In the genomic region with DNA sequence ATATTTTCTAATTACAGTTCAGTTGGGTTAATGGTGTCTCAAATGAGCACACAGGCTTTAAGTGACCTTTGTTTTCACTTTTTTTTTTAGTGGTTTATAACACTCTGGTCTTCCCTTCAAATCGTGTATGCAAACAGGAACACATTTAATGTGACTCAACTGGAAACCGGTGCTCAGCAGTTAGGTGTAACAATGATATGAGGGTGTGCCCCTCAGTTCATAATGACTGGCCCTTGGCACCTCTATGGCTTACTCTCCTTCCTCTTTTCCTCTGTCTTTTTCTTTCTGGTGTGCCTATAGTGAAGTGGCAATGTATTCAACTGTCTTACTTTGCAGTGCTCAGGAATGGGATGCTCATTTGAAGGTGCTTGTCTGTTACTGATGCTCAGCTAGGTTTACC, we compare ENCODE assay signal across 18 mouse cellular contexts. TPM values are rescaled to one million over a fixed set of nuclear protein-coding genes. Genes with fewer than 3 reads are reported as not detected.
"Had no signal": no experiment of that assay in that cellular context is flagged by ENCODE, and none has a peak within 500 bp of the region (broad histone marks: within the 10 kb centered on the region; RNA-seq: fewer than 3 reads in every experiment).

No protein-coding gene starts in this region.

- H3K27me3 ChIP-seq: lung, embryonic 15.5 days; megakaryocyte, embryonic 14.5 days; midbrain, embryonic 13.5 days; midbrain, embryonic 15.5 days; neural tube, embryonic 12.5 days; stomach, embryonic 15.5 days had no signal

- H3K4me3 ChIP-seq: lung, embryonic 15.5 days; megakaryocyte, embryonic 14.5 days; midbrain, embryonic 13.5 days; midbrain, embryonic 15.5 days; neural tube, embryonic 12.5 days; stomach, embryonic 15.5 days had no signal

- DNase-seq: lung, adult 18-20 months; lung, postnatal 14 days; lung, postnatal 36 days; retina, postnatal 1 day; right cerebral cortex, postnatal 14 days; thymus, adult 2 months; thymus, postnatal 25 days had no signal

- H3K9ac ChIP-seq: liver, embryonic 14.5 days; lung, embryonic 15.5 days; midbrain, embryonic 13.5 days; midbrain, embryonic 15.5 days; neural tube, embryonic 12.5 days; stomach, embryonic 15.5 days had no signal

- H3K27ac ChIP-seq: liver, embryonic 14.5 days; lung, embryonic 15.5 days; macrophage; midbrain, embryonic 13.5 days; midbrain, embryonic 15.5 days; neural tube, embryonic 12.5 days; stomach, embryonic 15.5 days; stomach, postnatal 0 days had no signal

- H3K9me3 ChIP-seq: lung, embryonic 15.5 days; megakaryocyte, embryonic 14.5 days; midbrain, embryonic 13.5 days; midbrain, embryonic 15.5 days; neural tube, embryonic 12.5 days; stomach, embryonic 15.5 days had no signal

- H3K4me1 ChIP-seq: lung, embryonic 15.5 days; midbrain, embryonic 13.5 days; midbrain, embryonic 15.5 days; neural tube, embryonic 12.5 days; stomach, embryonic 15.5 days had no signal

RNA-seq across cellular contexts. Expression of a gene that starts 29.3 kb away (rescaled TPM):
- total RNA-seq: monocyte, adult 5-6 weeks; neutrophil, adult 5-6 weeks had no signal
